Mouse (Mus musculus): ENCODE results near the gene Gngt2. TPM values are rescaled to one million over a fixed set of nuclear protein-coding genes. Genes with fewer than 3 reads are reported as not detected.
A peak's percentile ranks its signal among the peaks of the same experiment; 100 is the strongest.

Gngt2 gene
- polyA plus RNA-seq, 1 experiment from 2014 or later = 29.4 TPM

DNA sequence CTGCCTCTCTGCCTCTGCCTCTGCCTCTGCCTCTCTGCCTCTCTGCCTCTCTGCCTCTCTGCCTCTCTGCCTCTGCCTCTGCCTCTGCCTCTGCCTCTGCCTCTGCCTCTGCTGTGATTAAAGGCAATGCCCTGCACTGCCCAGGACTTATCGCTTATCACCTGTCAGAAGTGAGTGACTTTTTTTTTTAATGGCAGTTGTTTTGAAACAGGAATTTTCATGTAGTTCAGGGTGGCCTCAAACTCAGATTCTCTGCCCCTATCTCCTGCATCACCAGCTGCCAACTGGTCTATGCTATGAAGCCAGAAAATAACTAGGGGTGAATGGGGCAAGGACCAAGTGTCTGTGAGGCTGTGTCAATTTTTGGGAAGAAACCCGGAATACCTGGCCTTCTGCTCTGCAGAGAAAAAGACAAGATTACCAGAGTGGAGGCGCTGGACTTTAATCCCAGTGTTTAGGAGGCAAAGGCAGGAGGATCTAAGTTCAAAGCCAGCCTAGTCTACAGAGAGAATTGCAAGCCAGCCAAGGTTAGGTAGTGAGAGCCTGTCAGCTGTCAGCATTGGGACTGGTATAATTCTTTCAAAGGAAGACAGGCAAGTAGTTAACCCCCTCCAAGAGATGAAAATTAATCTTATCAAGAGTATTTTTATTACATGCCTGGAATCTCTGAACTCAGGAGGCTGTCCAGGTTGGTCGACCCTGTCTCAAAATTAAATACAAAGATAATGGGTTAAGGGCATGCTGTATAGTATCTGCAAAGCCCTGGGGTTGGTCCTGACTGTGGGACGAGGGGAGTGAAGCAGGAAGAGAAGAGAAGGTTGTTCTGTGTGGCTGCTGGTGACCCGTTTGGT is 10.5 kb upstream of the Gngt2 start:
- peaks cover 47% of the 10 kb centered on the region for H3K4me1 ChIP-seq (replicated peaks)
- H3K27ac ChIP-seq = peak overlapping the region; percentile 25; the same call in 1 of the 2 replicates
- H3K9ac ChIP-seq = no peak overlapping the region
- no peaks in the 10 kb centered on the region for H3K9me3 ChIP-seq (replicated peaks)
- peaks cover 43% of the 10 kb centered on the region for H3K27me3 ChIP-seq
- no peak overlapping the region for H3K4me3 ChIP-seq
- WGBS = 53% methylated on average over 6 of the region's 6 CpGs
- no peak for ATAC-seq (replicated peaks; ENCODE audit: insufficient number of reproducible peaks, insufficient read depth, low FRiP score, low read depth)
- H3K4me2 ChIP-seq = no peak overlapping the region
- no peaks in the 10 kb centered on the region for H3K36me3 ChIP-seq

DNA sequence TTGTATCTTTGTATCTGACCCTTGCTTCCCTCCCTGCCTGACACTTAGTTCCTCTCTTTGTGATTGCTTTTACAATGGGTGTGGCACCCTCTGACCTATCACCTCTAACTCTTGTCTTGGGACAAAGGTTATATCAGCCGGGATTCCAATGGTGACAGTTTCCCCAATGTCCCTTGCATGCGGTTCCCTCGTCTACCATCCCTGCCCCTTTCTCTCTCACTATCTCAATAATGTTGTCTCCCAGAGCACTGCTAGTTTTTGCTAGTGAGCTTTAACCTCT is 9.9 kb upstream of the Gngt2 start:
- Histone ChIP-seq H3K27ac (peak overlapping the region; percentile 25), H3K9me3 (replicated peaks) (no peaks in the 10 kb centered on the region), H3K36me3 (no peaks in the 10 kb centered on the region), H3K9ac (no peak overlapping the region), H3K4me3 (no peak overlapping the region), H3K27me3 (peaks cover 47% of the 10 kb centered on the region), H3K4me1 (replicated peaks) (peaks cover 47% of the 10 kb centered on the region), H3K4me2 (no peak overlapping the region)
- 16% methylated on average over 3 of the region's 3 CpGs for WGBS
- ATAC-seq (replicated peaks; ENCODE audit: insufficient number of reproducible peaks, insufficient read depth, low FRiP score, low read depth) = no peak

DNA sequence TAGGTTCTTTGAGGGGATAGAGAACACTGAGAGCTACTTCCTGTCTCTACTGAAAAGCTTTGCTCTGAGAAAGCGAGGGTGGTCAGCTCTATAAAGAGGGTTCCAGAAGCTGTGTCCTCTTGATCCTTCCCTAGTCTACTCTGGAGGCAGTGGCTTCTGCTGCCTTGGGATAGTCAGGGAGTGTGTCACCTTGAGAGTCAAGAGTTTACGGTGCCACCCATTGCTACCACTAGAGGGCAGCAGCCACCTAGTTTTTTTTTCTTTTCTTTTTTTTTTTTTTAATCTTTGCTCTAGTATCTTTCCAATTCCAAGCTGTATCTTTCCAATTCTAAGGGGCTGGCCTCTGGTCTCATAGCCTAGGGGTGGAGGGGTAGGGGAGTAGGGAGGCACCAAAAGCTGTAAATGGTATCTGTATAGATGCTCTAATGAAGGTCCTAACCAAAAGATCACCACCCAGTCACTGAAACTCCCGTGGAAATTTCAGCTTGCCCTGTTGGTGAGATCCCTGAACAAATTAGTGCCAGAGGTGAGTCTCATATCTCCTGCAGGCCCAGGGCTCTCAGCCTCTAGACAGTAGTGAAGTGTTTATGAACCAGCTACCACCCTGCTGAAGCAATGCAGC is 9.4 kb upstream of the Gngt2 start:
- ATAC-seq (replicated peaks; ENCODE audit: insufficient number of reproducible peaks, insufficient read depth, low FRiP score, low read depth) = no peak
- no peak overlapping the region for H3K4me2 ChIP-seq
- no peaks in the 10 kb centered on the region for H3K9me3 ChIP-seq (replicated peaks)
- no peak overlapping the region for H3K4me3 ChIP-seq
- peaks cover 52% of the 10 kb centered on the region for H3K27me3 ChIP-seq
- H3K27ac ChIP-seq = peak overlapping the region; percentile 25
- H3K36me3 ChIP-seq = no peaks in the 10 kb centered on the region
- WGBS = 9% methylated on average over 3 of the region's 3 CpGs
- H3K4me1 ChIP-seq (replicated peaks) = peaks cover 51% of the 10 kb centered on the region
- no peak overlapping the region for H3K9ac ChIP-seq

DNA sequence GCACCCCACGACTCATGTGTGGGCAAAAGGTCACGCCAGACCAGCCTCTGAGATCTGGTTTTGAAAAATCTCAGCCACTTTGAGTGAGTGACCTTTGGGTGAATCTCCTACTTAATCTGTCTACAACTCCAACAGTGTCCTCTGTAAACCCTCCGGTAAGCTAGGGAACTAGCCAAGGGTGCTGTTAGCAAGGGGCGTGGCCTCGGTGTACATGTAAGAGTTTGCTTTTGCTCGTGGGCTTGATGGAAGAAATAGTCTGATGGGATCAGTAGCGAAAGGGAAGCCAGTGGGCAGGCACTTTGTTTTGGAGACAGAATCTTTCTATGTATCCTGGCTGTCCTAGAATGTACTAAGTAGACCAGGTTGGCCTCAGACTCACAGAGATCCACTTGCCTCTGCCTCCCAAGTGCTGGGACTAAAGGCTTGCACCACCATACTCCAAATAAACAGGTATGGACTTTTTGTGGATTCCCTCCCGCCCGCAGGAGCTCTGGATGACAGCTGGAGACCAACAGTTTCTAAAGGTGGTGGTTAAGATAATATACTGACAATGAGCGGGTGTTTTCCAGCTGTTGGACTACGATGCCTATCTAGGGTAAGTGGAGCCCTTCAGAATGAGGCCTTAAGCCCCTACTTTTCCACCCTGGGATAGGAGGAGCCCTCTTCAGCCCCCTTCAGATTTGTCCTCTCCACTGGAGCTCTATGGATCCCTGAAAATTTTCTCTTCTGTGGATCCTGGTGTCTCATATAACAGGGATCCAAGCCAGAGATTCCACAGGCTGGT is 8.6 kb upstream of the Gngt2 start:
- Histone ChIP-seq H3K27me3 (peaks cover 57% of the 10 kb centered on the region), H3K9me3 (replicated peaks) (no peaks in the 10 kb centered on the region), H3K27ac (no peak overlapping the region), H3K4me1 (replicated peaks) (peaks cover 56% of the 10 kb centered on the region), H3K9ac (no peak overlapping the region), H3K4me3 (no peak overlapping the region), H3K4me2 (no peak overlapping the region), H3K36me3 (no peaks in the 10 kb centered on the region)
- no peak for ATAC-seq (replicated peaks; ENCODE audit: insufficient number of reproducible peaks, insufficient read depth, low FRiP score, low read depth)
- 70% methylated on average over 11 of the region's 11 CpGs for WGBS

DNA sequence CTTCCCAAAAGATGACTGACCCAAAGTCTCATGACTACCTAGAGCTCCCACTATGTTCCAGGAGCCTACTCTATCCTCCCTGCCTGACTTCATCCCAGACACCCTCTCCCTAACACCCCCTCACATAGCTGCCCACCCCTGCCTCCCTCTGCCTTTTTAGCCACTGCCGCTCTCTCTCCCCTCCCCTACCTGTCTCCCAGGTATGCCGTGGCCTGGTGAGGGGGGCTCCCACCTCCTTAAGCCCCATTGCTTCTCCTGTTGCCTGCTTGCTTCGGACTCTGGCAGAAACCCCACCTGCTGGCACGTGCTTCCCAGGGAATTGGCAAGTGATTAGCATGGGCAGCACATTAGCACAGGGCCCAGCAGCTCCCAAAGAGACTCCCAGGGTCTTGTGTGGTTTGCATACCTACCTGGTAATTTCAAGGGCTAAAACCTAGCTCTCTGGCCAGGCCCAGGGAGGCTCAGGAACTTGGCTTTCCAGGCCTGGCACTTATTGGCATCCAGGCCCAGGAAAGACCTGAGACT is 7.4 kb upstream of the Gngt2 start:
- no peak for ATAC-seq (replicated peaks; ENCODE audit: insufficient number of reproducible peaks, insufficient read depth, low FRiP score, low read depth)
- Histone ChIP-seq H3K4me1 (replicated peaks) (peaks cover 64% of the 10 kb centered on the region), H3K27me3 (peaks cover 67% of the 10 kb centered on the region), H3K4me2 (no peak overlapping the region; the same call in 1 of the 2 replicates), H3K27ac (no peak overlapping the region), H3K4me3 (peak overlapping the region; percentile 39; the same call in 1 of the 2 replicates), H3K9ac (no peak overlapping the region), H3K9me3 (replicated peaks) (no peaks in the 10 kb centered on the region), H3K36me3 (no peaks in the 10 kb centered on the region)
- WGBS = 57% methylated on average over 4 of the region's 4 CpGs

DNA sequence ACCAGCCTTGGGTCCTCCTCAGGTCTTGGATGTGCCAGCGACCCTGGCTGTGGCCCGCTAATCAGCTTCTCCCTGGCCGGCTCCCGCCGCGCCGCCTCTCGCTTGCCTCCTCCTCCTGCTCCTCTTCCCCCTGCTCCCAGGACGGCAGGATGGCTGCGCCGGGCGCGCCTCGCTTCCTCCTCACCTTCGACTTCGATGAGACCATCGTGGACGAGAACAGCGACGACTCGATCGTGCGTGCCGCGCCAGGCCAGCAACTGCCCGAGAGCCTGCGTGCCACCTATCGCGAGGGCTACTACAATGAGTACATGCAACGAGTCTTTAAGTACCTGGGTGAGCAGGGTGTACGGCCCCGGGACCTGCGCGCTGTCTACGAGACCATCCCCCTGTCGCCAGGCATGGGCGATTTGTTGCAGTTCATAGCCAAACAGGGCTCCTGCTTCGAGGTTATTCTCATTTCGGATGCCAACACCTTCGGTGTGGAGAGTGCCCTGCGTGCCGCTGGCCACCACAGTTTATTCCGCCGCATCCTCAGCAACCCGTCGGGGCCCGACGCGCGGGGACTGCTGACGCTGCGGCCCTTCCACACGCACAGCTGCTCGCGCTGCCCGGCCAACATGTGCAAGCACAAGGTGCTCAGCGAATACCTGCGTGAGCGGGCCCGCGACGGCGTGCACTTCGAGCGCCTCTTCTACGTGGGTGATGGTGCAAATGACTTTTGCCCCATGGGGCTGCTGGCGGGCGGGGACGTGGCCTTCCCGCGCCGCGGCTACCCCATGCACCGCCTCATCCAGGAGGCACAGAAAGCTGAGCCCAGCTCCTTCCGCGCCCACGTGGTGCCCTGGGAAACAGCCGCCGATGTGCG is 6.4 kb upstream of the Gngt2 start:
- Histone ChIP-seq H3K4me1 (replicated peaks) (peaks cover 64% of the 10 kb centered on the region), H3K4me3 (peak overlapping the region; percentile 39), H3K9ac (peak overlapping the region; percentile 15; the same call in 1 of the 2 replicates), H3K27me3 (peaks cover 68% of the 10 kb centered on the region), H3K4me2 (peak overlapping the region; percentile 57), H3K36me3 (no peaks in the 10 kb centered on the region), H3K9me3 (replicated peaks) (no peaks in the 10 kb centered on the region), H3K27ac (no peak overlapping the region)
- WGBS = 12% methylated on average over 80 of the region's 80 CpGs
- ATAC-seq (replicated peaks; ENCODE audit: insufficient number of reproducible peaks, insufficient read depth, low FRiP score, low read depth) = no peak

DNA sequence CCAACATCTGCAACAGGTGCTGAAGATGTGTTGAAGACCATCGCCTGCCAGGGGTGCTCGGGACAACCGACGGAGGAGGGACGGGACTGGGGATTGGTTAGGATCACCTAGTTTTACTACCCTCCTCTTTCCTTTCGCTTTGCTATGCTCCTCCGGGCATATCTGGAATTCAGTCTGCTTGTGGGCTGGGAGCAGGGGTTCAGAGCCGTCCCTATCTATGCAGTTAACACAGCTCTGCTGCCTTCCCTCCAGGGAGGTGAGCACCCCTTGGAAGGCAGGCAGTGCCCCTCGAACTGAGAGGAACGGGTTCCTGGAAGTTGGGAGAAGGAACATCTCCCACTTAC is 5.8 kb upstream of the Gngt2 start:
- Histone ChIP-seq H3K9me3 (replicated peaks) (no peaks in the 10 kb centered on the region), H3K27ac (no peak overlapping the region), H3K36me3 (no peaks in the 10 kb centered on the region), H3K4me2 (peak overlapping the region; percentile 57), H3K27me3 (peaks cover 68% of the 10 kb centered on the region), H3K4me1 (replicated peaks) (peaks cover 70% of the 10 kb centered on the region), H3K9ac (no peak overlapping the region), H3K4me3 (peak overlapping the region; percentile 39)
- ATAC-seq (replicated peaks; ENCODE audit: insufficient number of reproducible peaks, insufficient read depth, low FRiP score, low read depth) = no peak
- WGBS = 17% methylated on average over 10 of the region's 10 CpGs

DNA sequence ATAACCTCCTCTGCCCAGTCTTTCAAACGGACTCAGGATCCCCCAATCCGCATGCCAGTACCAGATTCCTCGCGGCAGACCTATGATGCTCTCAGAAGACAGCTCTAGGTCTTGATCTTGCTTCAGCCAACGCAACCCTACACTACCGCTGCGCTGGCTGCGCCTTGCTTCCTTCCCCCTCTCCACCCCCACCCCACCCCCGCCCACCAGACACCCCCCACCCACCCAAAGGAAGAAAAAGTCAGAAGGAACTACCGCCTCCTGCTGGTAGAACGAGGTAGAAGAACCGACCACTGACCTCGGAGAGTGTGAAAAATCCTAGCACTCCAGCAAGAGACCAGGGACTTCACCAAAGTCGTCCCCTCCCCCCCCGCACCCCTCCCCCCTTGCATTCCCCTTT is 5.4 kb upstream of the Gngt2 start:
- Histone ChIP-seq H3K4me2 (peak overlapping the region; percentile 57), H3K4me3 (peak overlapping the region; percentile 39), H3K9me3 (replicated peaks) (no peaks in the 10 kb centered on the region), H3K9ac (no peak overlapping the region), H3K36me3 (no peaks in the 10 kb centered on the region), H3K27ac (no peak overlapping the region), H3K4me1 (replicated peaks) (peaks cover 74% of the 10 kb centered on the region), H3K27me3 (peaks cover 68% of the 10 kb centered on the region)
- 17% methylated on average over 15 of the region's 15 CpGs for WGBS
- ATAC-seq (replicated peaks; ENCODE audit: insufficient number of reproducible peaks, insufficient read depth, low FRiP score, low read depth) = no peak

DNA sequence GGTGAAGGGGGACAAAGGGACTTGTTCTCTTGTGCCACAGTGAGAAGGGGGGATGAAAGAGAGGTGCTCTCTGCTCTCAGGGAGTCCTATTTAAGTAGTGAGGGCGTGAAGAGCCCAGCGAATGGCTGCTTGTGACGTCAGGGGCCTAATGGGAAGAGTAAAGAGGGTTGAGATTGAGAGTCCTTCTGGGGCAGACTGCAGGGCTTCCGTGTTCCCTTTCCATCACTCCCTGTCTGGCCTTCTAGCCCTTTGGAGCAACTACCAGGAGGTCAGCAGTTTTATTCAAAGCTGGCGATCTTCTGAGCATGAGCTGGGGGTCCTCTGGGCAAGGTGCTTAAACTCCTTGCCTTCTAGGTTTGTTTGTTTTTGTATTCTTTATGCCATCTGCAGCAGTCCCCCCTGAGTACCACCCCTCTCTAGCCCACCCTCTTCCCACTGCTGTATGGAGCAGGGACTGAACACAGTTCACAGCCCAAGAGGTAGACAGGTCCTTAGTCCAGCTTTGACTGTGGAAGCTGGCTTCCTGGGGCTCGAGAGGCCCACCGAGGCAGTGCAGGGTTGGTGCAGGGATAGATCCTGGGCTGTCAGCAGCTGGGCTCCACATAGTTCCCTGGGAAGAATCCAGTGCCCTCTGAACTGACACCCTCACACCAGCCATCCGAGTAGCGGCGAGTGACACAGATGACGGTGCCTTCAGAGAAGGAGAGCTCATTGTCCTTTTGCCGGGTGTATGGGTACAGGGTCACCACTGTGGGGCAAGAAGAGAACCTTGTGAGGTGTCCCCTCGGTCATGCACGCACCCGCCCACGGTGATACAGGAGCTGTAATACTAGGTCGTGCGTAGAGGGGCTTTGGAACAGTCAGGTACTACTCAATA is 4.6 kb upstream of the Gngt2 start:
- Histone ChIP-seq H3K36me3 (no peaks in the 10 kb centered on the region), H3K27me3 (peaks cover 68% of the 10 kb centered on the region), H3K4me1 (replicated peaks) (peaks cover 74% of the 10 kb centered on the region), H3K4me2 (no peak overlapping the region), H3K9me3 (replicated peaks) (no peaks in the 10 kb centered on the region), H3K27ac (no peak overlapping the region), H3K9ac (no peak overlapping the region), H3K4me3 (no peak overlapping the region)
- WGBS = 62% methylated on average over 18 of the region's 18 CpGs
- no peak for ATAC-seq (replicated peaks; ENCODE audit: insufficient number of reproducible peaks, insufficient read depth, low FRiP score, low read depth)

DNA sequence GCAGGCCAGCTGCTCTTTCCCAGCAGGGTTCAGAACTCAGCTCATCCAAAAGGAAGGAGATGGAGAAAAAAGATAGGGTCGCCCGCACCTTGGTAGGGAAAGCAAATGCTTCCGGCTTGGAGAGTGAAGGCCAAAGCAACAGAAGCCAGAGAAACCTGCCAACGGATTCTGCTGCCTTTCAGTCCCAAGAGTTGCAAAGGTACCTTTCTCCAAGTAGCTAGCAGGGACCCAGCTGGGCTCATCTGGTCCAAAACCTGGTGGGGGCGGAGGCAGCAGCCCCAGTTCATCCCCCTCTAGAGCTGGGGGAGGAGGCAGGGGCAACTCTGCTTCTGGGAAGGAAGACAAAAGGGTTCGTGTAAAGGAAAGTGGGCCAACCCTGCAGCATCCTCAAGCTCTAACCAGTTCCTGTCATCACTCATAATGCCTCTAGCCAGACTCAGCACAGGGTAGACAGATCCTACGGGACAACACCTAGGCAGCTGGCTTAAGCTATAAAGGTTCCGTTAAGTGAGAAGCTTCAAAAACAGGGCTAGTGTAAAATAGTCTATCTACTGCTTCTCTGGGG is 3.9 kb upstream of the Gngt2 start:
- peaks cover 75% of the 10 kb centered on the region for H3K4me1 ChIP-seq (replicated peaks)
- no peaks in the 10 kb centered on the region for H3K9me3 ChIP-seq (replicated peaks)
- H3K9ac ChIP-seq = no peak overlapping the region
- 32% methylated on average over 8 of the region's 8 CpGs for WGBS
- H3K4me2 ChIP-seq = no peak overlapping the region; the same call in 1 of the 2 replicates
- no peak overlapping the region; the same call in 1 of the 2 replicates for H3K4me3 ChIP-seq
- ATAC-seq (replicated peaks; ENCODE audit: insufficient number of reproducible peaks, insufficient read depth, low FRiP score, low read depth) = no peak
- no peak overlapping the region for H3K27ac ChIP-seq
- peaks cover 64% of the 10 kb centered on the region for H3K27me3 ChIP-seq
- no peaks in the 10 kb centered on the region for H3K36me3 ChIP-seq

Data from heart, embryonic 15.5 days (tissue).